Mouse (Mus musculus) small intestine, adult 2 months (tissue): ENCODE results near the gene Spns1.

ENCODE experiments used
- CTCF ChIP-seq: fragments of 200-500 bp; IDR thresholded peaks from 2 replicates; pipeline ENCODE4 v1.5.1; 2012; ENCODE audit warnings: low read depth, mild to moderate bottlenecking, control low read depth, inconsistent platforms, low read length, moderate library complexity, mixed read lengths; ENCODE audit not compliant: insufficient replicate concordance, insufficient read length; ENCODE audit errors: extremely low read depth
- POLR2A ChIP-seq: fragments of 200-500 bp; IDR thresholded peaks from 2 replicates; pipeline ENCODE4 v1.6.1; 2012; ENCODE audit warnings: low read depth, mild to moderate bottlenecking, control low read depth, inconsistent platforms, low read length, moderate library complexity

DNA sequence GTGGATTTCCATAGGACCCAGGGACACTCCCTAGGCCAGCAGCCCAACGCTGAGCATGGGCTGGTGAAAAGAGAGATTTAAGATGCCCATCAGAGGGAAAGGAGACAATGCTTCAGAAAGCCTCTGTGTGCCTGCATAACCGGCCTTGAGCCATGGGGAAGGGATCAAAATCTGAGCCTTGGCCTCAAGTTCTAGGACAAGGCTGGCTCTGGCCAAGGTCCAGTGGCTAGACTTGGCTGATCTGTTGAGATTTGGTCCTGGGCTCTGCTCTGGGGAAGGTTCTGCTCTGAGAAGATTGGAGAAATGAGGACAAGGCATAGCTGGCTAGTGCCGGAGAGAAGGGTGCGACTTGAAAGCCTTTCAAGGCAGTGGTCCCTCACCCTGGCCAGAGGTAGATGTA, 33.8 kb upstream of the Spns1 start:
- TF ChIP-seq CTCF (no peak), POLR2A (no peak)
